Mouse (Mus musculus): ENCODE measurements around the gene Ifnz.
"Not testable (repeated sequence)": the region's sequence is repeated elsewhere in the genome, so short reads cannot be mapped to it uniquely, and the experiment has no call there.

Gene Ifnz

DNA sequence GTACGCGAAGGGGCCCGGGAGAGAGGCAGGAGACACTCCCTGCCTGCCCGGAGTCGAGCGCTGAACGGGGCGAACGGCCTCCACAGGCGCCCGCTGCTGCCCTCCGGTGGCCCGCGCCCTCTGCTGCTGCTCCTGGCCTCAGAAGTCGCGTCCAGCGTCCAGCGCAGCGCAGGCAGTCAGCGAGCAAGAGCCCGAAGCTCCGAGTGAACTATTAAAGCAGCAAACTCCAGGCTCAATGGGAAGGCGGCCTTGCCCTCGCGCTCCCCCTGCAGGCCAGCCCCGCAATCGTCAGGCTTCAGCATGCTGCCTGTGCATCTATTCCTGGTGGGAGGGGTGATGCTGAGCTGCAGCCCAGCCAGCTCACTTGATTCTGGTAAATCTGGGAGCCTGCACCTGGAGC, 3.5 kb downstream of the Ifnz start, which contains the start of gene Gm13276:
TSS of gene Gm13276 (plus strand) at position 301 of the 400 bp plus-strand sequence.
- DNase-seq (ENCODE audit: low spot score in 2 of 2), result not testable (repeated sequence)

DNA sequence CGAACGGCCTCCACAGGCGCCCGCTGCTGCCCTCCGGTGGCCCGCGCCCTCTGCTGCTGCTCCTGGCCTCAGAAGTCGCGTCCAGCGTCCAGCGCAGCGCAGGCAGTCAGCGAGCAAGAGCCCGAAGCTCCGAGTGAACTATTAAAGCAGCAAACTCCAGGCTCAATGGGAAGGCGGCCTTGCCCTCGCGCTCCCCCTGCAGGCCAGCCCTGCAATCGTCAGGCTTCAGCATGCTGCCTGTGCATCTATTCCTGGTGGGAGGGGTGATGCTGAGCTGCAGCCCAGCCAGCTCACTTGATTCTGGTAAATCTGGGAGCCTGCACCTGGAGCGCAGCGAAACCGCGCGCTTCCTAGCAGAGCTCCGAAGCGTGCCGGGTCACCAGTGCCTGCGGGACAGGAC, 6.5 kb downstream of the Ifnz start, which contains the start of gene Gm13277:
TSS of gene Gm13277 (plus strand) at position 231 of the 400 bp plus-strand sequence.
- peak; percentile 53 to 73 for DNase-seq (ENCODE audit: low spot score in 2 of 2)

DNA sequence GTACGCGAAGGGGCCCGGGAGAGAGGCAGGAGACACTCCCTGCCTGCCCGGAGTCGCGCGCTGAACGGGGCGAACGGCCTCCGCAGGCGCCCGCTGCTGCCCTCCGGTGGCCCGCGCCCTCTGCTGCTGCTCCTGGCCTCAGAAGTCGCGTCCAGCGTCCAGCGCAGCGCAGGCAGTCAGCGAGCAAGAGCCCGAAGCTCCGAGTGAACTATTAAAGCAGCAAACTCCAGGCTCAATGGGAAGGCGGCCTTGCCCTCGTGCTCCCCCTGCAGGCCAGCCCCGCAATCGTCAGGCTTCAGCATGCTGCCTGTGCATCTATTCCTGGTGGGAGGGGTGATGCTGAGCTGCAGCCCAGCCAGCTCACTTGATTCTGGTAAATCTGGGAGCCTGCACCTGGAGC, 9.3 kb downstream of the Ifnz start, which contains the start of gene Gm13278:
TSS of gene Gm13278 (plus strand) at position 301 of the 400 bp plus-strand sequence.
- DNase-seq (ENCODE audit: low spot score in 2 of 2), result not testable (repeated sequence)

DNA sequence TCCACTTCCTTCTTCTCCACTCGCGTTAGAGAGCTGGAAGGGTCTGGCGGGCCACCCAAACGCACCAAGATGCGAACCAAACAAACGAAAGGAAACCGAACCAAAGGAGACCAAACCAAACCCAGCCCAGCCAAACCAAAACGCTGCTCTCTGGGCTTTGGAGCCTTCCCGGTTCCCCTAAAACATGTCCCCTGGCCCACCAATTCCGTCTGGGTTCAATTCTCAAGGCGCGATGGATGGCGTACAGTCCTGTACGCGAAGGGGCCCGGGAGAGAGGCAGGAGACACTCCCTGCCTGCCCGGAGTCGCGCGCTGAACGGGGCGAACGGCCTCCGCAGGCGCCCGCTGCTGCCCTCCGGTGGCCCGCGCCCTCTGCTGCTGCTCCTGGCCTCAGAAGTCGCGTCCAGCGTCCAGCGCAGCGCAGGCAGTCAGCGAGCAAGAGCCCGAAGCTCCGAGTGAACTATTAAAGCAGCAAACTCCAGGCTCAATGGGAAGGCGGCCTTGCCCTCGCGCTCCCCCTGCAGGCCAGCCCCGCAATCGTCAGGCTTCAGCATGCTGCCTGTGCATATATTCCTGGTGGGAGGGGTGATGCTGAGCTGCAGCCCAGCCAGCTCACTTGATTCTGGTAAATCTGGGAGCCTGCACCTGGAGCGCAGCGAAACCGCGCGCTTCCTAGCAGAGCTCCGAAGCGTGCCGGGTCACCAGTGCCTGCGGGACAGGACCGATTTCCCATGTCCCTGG, 12.2 kb downstream of the Ifnz start, which contains the start of gene Gm13275:
TSS of gene Gm13275 (plus strand) at position 552 of the 740 bp plus-strand sequence.
- DNase-seq (ENCODE audit: low spot score in 2 of 2), result peak; percentile 88 to 90

DNA sequence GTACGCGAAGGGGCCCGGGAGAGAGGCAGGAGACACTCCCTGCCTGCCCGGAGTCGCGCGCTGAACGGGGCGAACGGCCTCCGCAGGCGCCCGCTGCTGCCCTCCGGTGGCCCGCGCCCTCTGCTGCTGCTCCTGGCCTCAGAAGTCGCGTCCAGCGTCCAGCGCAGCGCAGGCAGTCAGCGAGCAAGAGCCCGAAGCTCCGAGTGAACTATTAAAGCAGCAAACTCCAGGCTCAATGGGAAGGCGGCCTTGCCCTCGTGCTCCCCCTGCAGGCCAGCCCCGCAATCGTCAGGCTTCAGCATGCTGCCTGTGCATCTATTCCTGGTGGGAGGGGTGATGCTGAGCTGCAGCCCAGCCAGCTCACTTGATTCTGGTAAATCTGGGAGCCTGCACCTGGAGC, 15.2 kb downstream of the Ifnz start, which contains the start of gene Gm13279:
TSS of gene Gm13279 (plus strand) at position 301 of the 400 bp plus-strand sequence.
- not testable (repeated sequence) for DNase-seq (ENCODE audit: low spot score in 2 of 2)

DNA sequence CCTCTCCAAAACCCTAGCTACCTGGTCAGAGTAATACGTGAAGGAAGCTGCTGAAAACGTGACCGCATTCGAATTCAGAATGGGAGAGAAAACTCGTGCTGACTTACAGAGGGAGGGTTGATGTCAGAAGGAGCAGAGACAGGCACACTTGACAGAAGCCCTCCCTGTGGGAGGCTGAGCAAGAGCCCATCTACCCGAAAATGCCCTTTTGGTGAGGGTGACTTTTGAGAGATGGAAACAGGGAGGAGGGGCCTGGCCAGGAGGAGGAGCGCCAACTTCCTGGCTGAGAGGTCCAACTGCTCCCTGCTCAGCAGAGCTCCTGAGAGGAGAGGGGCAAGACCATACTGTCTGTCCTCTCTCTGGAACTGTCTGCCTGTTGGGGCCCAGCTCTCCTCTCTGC, 17.4 kb downstream of the Ifnz start, which contains the start of gene Gm13285:
TSS of gene Gm13285 (plus strand) at position 301 of the 400 bp plus-strand sequence.
- DNase-seq (ENCODE audit: low spot score in 2 of 2), result not testable (repeated sequence)

DNA sequence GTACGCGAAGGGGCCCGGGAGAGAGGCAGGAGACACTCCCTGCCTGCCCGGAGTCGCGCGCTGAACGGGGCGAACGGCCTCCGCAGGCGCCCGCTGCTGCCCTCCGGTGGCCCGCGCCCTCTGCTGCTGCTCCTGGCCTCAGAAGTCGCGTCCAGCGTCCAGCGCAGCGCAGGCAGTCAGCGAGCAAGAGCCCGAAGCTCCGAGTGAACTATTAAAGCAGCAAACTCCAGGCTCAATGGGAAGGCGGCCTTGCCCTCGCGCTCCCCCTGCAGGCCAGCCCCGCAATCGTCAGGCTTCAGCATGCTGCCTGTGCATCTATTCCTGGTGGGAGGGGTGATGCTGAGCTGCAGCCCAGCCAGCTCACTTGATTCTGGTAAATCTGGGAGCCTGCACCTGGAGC, 21.0 kb downstream of the Ifnz start, which contains the start of gene Gm13287:
TSS of gene Gm13287 (plus strand) at position 301 of the 400 bp plus-strand sequence.
- DNase-seq (ENCODE audit: low spot score in 2 of 2), result not testable (repeated sequence)

DNA sequence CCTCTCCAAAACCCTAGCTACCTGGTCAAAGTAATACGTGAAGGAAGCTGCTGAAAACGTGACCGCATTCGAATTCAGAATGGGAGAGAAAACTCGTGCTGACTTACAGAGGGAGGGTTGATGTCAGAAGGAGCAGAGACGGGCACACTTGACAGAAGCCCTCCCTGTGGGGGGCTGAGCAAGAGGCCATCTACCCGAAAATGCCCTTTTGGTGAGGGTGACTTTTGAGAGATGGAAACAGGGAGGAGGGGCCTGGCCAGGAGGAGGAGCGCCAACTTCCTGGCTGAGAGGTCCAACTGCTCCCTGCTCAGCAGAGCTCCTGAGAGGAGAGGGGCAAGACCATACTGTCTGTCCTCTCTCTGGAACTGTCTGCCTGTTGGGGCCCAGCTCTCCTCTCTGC, 23.3 kb downstream of the Ifnz start, which contains the start of gene Gm13288:
TSS of gene Gm13288 (plus strand) at position 301 of the 400 bp plus-strand sequence.
- DNase-seq (ENCODE audit: low spot score in 2 of 2), result not testable (repeated sequence)

DNA sequence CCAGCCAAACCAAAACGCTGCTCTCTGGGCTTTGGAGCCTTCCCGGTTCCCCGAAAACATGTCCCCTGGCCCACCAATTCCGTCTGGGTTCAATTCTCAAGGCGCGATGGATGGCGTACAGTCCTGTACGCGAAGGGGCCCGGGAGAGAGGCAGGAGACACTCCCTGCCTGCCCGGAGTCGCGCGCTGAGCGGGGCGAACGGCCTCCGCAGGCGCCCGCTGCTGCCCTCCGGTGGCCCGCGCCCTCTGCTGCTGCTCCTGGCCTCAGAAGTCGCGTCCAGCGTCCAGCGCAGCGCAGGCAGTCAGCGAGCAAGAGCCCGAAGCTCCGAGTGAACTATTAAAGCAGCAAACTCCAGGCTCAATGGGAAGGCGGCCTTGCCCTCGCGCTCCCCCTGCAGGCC, 23.8 kb downstream of the Ifnz start:
- peak; percentile 34 to 35 for DNase-seq (ENCODE audit: low spot score in 2 of 2)

DNA sequence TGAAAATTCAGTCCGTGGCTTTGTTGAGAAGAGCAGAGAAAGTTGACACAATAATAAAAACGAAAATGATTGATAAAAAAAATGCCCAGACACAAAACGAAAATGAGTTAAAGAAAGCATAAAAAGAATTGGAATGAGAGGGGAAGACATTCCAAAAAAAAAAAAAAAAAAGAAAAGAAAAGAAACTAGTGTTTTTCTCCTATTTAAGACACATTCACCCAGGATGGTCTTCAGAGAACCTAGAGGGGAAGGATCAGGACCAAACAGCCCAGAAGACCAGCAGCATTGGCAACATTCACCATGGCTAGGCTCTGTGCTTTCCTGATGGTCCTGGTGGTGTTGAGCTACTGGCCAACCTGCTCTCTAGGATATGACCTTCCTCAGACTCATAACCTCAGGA, 34.0 kb downstream of the Ifnz start, which contains the start of gene Ifna7:
TSS of gene Ifna7 (plus strand) at position 301 of the 400 bp plus-strand sequence.
- no peak for DNase-seq (ENCODE audit: low spot score in 2 of 2)

DNA sequence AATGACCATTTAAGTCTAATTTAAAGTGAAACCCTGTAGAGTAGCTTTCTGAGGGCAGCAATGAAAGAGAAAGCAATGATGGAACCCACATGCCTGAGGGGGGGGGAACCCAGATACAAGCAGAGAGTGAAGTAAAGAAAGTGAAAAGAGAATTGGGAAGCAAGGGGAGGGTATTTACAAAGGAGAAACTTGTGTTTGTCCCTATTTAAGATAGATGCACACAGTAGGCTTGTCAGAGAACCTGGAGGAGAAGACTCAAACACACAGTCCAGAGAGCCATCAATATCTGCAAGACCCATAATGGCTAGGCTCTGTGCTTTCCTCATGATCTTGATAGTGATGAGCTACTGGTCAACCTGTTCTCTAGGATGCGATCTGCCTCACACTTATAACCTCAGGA, 37.7 kb downstream of the Ifnz start, which contains the start of gene Ifna11:
TSS of gene Ifna11 (plus strand) at position 301 of the 400 bp plus-strand sequence.
- no peak for DNase-seq (ENCODE audit: low spot score in 2 of 2)

DNA sequence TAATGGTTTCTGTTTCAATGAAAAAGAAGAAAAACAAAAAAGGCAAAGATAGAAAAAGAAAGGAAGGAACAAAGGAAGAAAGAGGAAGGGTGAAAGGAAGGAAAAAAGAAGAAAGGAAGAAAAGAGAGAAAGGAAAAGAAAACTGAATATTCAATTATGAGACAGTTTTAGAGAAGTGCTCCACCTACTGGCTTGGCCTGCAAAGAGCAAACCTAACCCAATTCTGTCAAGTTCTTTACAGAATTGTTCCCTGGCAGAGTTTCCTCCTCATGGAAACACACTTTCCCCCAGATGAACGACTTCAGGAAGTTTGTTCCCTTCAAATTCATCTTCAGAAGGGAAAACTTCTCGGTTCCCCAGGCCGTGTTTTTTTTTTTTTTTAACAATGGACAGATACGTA, 41.1 kb downstream of the Ifnz start:
- no peak for DNase-seq (ENCODE audit: low spot score in 2 of 2)

DNA sequence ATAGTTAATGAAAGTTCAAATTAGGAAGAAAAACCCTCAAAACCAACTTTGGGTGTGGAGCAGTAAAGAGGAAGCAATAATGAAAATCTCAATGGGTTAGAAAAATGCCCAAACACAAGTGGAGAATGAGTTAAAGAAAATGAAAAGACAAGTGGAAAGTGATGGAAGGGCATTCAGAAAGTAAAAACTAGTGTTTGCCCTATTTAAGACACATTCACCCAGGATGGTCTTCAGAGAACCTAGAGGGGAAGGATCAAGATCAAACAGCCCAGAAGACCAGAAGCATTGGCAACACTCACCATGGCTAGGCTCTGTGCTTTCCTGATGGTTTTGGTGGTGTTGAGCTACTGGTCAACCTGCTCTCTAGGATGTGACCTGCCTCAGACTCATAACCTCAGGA, 45.2 kb downstream of the Ifnz start, which contains the start of gene Ifna6:
TSS of gene Ifna6 (plus strand) at position 301 of the 400 bp plus-strand sequence.
- not testable (repeated sequence) for DNase-seq (ENCODE audit: low spot score in 2 of 2)

DNA sequence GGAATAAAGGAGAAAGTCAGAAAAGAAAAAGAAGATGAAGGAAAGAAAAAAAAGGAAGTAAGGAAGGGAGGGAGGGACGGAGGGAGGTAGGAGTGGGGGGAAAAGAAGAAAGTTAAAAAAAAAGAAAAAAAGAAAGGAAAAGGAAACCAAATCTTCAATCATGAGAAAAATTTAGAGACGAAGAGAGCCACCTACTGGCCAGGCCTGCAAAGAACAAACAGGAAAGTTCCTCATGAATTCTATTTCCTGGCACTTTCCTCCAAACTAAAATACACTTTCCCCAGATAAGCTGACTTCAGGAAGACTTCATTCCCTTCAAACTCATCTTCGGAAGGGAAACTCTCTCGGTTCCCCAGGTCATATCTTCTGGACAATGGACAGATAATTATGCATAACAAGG, 48.6 kb downstream of the Ifnz start:
- DNase-seq (ENCODE audit: low spot score in 2 of 2), result no peak

All from heart, adult 9 months (tissue).